Mouse (Mus musculus): ENCODE measurements at regions not wholly inside any gene's neighbourhood (a gene's known extent, or its start where the extent isn't known, plus 50 kb on each side); places are given as distances from the start of the nearest gene placed in this dataset.
"Not testable (repeated sequence)": the region's sequence is repeated elsewhere in the genome, so short reads cannot be mapped to it uniquely, and the experiment has no call there.

DNA sequence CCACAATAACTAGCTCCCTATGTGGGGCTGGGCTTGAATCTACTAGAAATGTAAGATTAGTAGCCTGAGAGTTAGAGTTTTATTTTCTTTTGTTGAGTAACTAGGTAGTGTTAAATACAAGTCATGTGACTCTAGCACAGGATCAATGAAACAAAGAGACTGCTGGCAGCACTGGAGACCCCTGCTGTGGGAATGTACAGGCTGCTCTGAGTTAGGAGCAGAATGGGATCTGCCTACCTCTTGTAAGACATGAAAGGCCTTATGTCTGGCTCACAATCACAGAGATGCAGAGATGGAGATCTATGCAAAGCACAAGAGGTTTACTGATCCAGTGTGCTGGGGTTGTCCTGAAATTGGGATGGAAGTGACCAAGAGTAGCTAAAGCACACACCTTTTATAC lies 193.9 kb upstream of the Kcnmb2 start:
- not testable (repeated sequence) for DNase-seq

- no peak for DNase-seq
Observed at GRCm38 (mm10) chr3:31741289-31741688, 161.0 kb upstream of the Kcnmb2 start.

- no peak for DNase-seq
Observed at GRCm38 (mm10) chr3:31755881-31756280, 146.4 kb upstream of the Kcnmb2 start.

DNA sequence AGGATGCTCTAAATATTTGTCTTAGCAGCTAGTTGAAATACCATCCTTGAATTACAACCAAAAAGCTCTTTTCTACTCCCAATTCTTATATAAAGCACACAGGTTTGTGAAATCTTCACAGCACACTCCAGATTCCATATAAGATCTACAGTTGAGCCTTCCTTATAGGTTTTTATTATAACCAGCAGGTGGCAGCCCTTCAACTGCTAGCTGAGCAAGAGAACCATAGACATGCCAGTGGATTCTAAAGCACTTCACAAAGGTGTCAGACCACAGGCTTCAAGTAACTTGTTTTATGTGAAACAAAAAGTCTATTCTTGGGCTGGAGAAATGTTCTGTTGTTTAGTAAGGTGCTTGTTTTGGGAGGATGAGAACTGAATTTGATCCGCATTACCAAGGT lies 133.1 kb upstream of the Kcnmb2 start:
- DNase-seq = no peak

- peak; percentile 12 for DNase-seq
Observed at GRCm38 (mm10) chr3:31790342-31790970, 111.9 kb upstream of the Kcnmb2 start.

DNA sequence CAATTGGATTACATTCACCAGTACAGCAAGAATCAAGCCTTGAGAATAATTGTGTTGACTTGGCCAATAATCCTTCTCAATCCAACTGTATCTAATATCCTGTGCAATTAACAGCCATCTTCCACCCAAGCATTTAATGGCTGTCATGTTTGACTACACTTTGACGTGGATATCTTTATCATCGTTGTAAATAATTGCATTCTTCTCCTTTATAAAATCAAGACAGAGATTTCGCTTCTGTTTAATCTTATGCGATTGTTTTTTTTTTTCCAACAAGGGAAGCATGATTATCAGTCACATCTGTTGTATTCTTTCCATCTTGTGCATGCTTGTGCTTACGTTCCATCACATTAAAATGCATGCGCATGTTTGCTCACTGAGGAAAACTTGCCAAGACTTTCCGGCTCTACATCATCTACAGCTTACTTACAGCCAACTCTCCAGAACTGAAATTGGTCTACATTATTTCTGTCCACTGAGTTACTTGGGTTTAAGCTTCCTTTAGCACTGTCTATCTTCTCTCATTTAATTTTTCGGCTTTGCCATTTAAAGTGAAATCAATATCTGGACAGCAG lies 108.8 kb upstream of the Kcnmb2 start:
- DNase-seq = no peak

DNA sequence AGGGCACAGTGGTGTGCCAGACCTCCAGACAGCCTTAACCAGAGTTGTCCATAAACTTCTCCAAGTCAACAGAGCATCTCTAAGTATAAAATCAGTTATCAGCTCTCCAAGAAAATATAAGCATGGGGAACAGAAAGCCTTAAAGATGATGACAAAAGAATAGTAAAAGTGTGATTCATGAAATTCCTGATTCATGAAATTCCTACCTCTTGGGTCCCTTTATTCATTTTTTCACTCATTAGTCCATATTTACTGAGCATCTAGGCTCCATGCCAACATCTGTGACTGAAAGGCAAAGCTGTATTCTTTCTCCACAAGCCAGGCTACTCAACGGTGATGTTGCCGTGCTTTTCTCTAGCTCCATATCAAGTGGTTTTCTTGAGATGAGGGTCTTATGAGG lies 105.7 kb upstream of the Kcnmb2 start:
- DNase-seq = no peak

DNA sequence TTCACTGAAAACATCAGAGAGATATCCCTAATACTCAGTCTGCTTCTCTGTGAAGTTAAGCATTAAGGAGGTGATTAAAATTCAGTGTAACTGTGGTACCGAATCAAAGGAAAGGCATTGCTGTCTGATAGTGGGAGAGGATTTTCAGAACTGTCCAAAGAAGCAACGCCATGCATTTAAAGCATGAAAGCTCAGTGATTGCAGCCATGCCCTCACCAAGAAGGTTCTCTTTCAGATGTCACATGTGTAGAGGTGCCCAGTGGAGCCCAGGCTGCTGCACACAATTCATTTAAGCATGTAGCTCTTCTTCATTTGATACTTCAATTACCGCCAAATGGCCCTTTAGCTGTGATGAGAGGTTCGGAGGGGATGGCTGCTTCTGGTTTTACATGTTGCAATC lies 103.1 kb upstream of the Kcnmb2 start:
- DNase-seq = no peak

- DNase-seq = no peak
Observed at GRCm38 (mm10) chr3:31804038-31804437, 98.3 kb upstream of the Kcnmb2 start.

- DNase-seq = no peak
Observed at GRCm38 (mm10) chr3:31807741-31808140, 94.6 kb upstream of the Kcnmb2 start.

DNA sequence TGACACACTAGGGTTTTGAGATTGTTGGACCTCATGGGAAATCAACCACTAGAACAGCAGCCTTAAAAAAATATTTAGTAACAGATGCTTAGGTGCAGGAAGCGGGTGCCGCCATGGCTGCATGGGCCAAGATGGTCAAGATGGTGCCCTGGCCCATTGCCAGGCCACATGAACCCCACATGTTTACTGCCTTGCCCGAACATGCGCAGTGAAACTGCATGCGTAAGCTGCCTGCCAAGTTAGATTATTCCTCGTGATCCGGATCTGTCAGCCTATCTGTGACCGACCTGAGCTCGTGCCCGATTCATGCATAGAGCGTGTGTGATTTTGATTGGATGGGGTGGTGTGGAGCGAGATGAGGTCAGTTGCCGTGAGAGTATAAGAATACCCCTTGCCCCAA lies 93.2 kb upstream of the Kcnmb2 start:
- DNase-seq = not testable (repeated sequence)

DNA sequence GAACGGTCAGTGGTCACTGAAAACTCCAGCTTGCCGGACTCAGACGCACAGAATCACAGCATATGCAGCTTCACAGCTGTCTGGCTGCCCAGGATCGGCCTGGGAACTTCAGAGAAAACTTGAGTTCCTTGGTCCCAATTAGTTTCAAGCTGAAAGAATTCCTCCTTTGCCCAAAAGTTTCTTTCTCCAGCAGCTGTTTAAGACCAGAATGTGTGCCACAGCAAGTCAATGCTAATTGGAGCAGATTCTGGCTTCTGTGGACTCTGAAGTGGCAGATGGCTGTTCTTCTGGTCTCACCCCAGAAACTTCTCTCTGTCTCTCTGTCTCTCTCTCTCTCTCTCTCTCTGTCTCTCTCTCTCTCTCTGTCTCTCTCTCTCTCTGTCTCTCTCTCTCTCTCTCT lies 91.1 kb upstream of the Kcnmb2 start:
- no peak for DNase-seq

DNA sequence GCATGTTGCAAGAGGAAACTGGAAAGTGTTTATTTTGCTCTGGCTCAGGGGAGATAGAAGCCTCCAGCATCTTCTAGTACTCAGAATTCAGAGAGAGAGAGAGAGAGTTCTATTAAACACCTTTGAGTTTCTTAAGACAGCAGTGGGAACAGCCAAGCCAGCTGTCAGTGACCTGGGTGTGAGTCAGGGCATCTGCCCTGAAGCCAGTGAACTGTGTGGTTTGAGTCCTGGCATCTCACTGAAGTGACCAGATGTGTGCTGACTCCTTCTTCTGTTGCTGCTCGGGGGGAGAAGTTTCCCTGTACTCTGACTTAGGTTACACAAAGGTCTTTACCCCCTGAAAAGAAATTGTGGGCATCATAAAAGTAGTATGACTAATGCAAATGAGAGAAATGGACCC lies 70.4 kb upstream of the Kcnmb2 start:
- DNase-seq = no peak

- no peak for DNase-seq
Observed at GRCm38 (mm10) chr3:31841253-31841652, 61.1 kb upstream of the Kcnmb2 start.

DNA sequence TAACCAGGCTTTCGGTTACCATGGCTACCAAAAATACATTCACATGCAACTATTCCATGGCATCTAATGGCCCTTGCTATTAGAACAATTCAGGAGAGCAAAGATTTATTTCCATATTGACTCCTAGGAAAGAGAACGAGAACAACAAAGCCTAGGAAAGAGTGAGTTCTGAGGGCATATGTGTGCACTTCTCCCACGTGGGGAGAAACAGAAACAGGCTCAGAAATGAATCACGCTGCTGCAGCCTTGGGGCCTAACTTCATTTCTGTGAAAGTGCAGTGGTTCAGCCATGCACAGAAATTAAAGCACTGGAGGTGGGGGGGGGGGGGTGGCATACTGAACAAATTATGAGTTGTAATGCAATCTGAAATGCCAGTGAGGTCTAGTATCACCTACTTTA lies 55.2 kb upstream of the Kcnmb2 start:
- DNase-seq = no peak
